Mouse (Mus musculus) erythroblast, adult 5-6 weeks (primary cell): Measurements from ENCODE around the gene Thbs4. TPM values are rescaled to one million over a fixed set of nuclear protein-coding genes. Genes with fewer than 3 reads are reported as not detected.

Source experiments
- total RNA-seq, 2 experiments: library from RNA; stranded (forward) in 1 of 2; stranded (reverse) in 1 of 2; fragments of 150-400 nt in 1 of 2; fragments of 200-764, 138-1000 nt in 1 of 2; gene quantifications; 2 replicates each; pipeline versions ENCODE4 v1.2.3 to v1.2.4; 2015 to 2017; ENCODE audit warnings: low replicate concordance in 2 of 2

Thbs4 gene
- total RNA-seq, 2 experiments from 2014 or later, result not detected

Other genes starting within 250 kb of the Thbs4 start
- not detected in 2 replicates for gene Spz1, start 218.6 kb downstream of the Thbs4 start, total RNA-seq (2015; ENCODE audit: low replicate concordance)
- gene Spz1, start 218.6 kb downstream of the Thbs4 start, total RNA-seq (2017; ENCODE audit: low replicate concordance), result not detected in 2 replicates
- 34.7 and 41.3 TPM in 2 replicates for gene Serinc5, start 183.7 kb downstream of the Thbs4 start, total RNA-seq (2015; ENCODE audit: low replicate concordance)
- 42.4 and 50.7 TPM in 2 replicates for gene Serinc5, start 183.7 kb downstream of the Thbs4 start, total RNA-seq (2017; ENCODE audit: low replicate concordance)
- gene Mtx3, start 49.9 kb upstream of the Thbs4 start, total RNA-seq (2015; ENCODE audit: low replicate concordance), result 0.63 and 7.3 TPM in 2 replicates
- gene Mtx3, start 49.9 kb upstream of the Thbs4 start, total RNA-seq (2017; ENCODE audit: low replicate concordance), result 0.60 and 0.98 TPM in 2 replicates